In genomic region chr7:44257278-44257677, GRCm38 (mm10) we compare ENCODE assay signal across 24 mouse cellular contexts. TPM values are rescaled to one million over a fixed set of nuclear protein-coding genes. Genes with fewer than 3 reads are reported as not detected.
"Had no signal": no experiment of that assay in that cellular context is flagged by ENCODE, and none has a peak within 500 bp of the region (broad histone marks: within the 10 kb centered on the region; RNA-seq: fewer than 3 reads in every experiment).

TSS of gene Acp4 (minus strand) at chr7:44257378.

- DNase-seq: retina, postnatal 1 day; right cerebral cortex, adult 18-20 months; right cerebral cortex, postnatal 14 days; right cerebral cortex, postnatal 25 days; right cerebral cortex, postnatal 4 days; spleen, adult 18-20 months; thymus, adult 18-20 months; thymus, adult 2 months; thymus, postnatal 14 days; thymus, postnatal 25 days; thymus, postnatal 36 days; thymus, postnatal 4 days had no signal

- H3K4me3 ChIP-seq: neural tube, embryonic 12.5 days; neural tube, embryonic 13.5 days; neural tube, embryonic 15.5 days; stomach, embryonic 15.5 days had no signal

- H3K9ac ChIP-seq: neural tube, embryonic 12.5 days; neural tube, embryonic 13.5 days; neural tube, embryonic 15.5 days; stomach, embryonic 15.5 days had no signal

- H3K9me3 ChIP-seq: neural tube, embryonic 12.5 days; neural tube, embryonic 13.5 days; neural tube, embryonic 15.5 days; stomach, embryonic 15.5 days had no signal

- H3K27me3 ChIP-seq: neural tube, embryonic 12.5 days; stomach, embryonic 15.5 days had no signal

- H3K4me2 ChIP-seq: neural tube, embryonic 12.5 days; neural tube, embryonic 13.5 days; neural tube, embryonic 15.5 days; stomach, embryonic 15.5 days had no signal

- H3K27ac ChIP-seq: neural tube, embryonic 12.5 days; neural tube, embryonic 13.5 days; neural tube, embryonic 15.5 days; stomach, embryonic 15.5 days; stomach, postnatal 0 days had no signal

RNA-seq across cellular contexts. Expression of gene Acp4, which starts in this region (rescaled TPM):
- total RNA-seq: neutrophil, adult 5-6 weeks had no signal
- polyA plus RNA-seq: neural tube, embryonic 11.5 days; neural tube, embryonic 12.5 days; neural tube, embryonic 13.5 days; neural tube, embryonic 14.5 days; small intestine, adult 2 months; spleen, adult 2 months; stomach, embryonic 14.5 days; stomach, embryonic 15.5 days; stomach, postnatal 0 days; urinary bladder, adult 2 months had no signal
